Mouse (Mus musculus) thymus, adult 2 months (tissue): Measurements from ENCODE around the gene Slc24a3. TPM values are rescaled to one million over a fixed set of nuclear protein-coding genes. Genes with fewer than 3 reads are reported as not detected.

Experiments used
- DNase-seq: peaks from one replicate; pipeline ENCODE4 v3.0.0; 2021
- H3K27ac ChIP-seq: fragments of 200-500 bp; 2 replicates; pipeline ENCODE4 v1.5.1; 2012; ENCODE audit warnings: low read length, control low read depth; ENCODE audit not compliant: control insufficient read depth, insufficient read depth
- H3K27me3 ChIP-seq: fragments of 200-500 bp; 2 replicates; pipeline ENCODE4 v1.6.1; 2012; ENCODE audit warnings: mild to moderate bottlenecking, low read length, moderate library complexity, mixed read lengths; ENCODE audit not compliant: control insufficient read depth, insufficient read depth
- H3K36me3 ChIP-seq: fragments of 200-500 bp; 2 replicates; pipeline ENCODE4 v1.6.1; 2012; ENCODE audit warnings: mild to moderate bottlenecking, low read length, moderate library complexity; ENCODE audit not compliant: control insufficient read depth, insufficient read depth
- H3K4me1 ChIP-seq: fragments of 200-500 bp; replicated peaks from 2 replicates; pipeline ENCODE4 v1.6.1; 2012; ENCODE audit warnings: low read length; ENCODE audit not compliant: control insufficient read depth, insufficient read depth
- H3K4me3 ChIP-seq: fragments of 200-500 bp; 2 replicates; pipeline ENCODE4 v1.5.1; 2012; ENCODE audit warnings: mild to moderate bottlenecking, low read length, control low read depth, moderate library complexity; ENCODE audit not compliant: control insufficient read depth, insufficient read depth
- CTCF ChIP-seq: fragments of 200-500 bp; IDR thresholded peaks from 2 replicates; pipeline ENCODE4 v1.5.1; 2012; ENCODE audit warnings: mild to moderate bottlenecking, control low read depth, low read length, moderate library complexity, borderline replicate concordance; ENCODE audit not compliant: control insufficient read depth, poor library complexity, insufficient read depth; ENCODE audit errors: extremely low read depth
- POLR2A ChIP-seq: fragments of 200-500 bp; IDR thresholded peaks from 2 replicates; pipeline ENCODE4 v1.6.1; 2012; ENCODE audit warnings: mild to moderate bottlenecking, low read length, control low read depth, moderate library complexity; ENCODE audit not compliant: control insufficient read depth, poor library complexity, insufficient read depth; ENCODE audit errors: extremely low read depth
- WGBS: fragments of 180-500 bp; shearing (Covaris S2); methylation state at CpG from one replicate; pipeline ENCODE4 v1.1.7; 2018; 5-methylcytosine and 5-hydroxymethylcytosine counted together
- polyA plus RNA-seq: library from polyadenylated mRNA; depleted of rRNA; stranded (reverse); fragments of >200 nt; gene quantifications from 2 replicates; pipeline ENCODE4 v1.2.3, GENCODE M21; 2012

The Slc24a3 gene
- polyA plus RNA-seq, 1 experiment: 2.7 TPM

DNA sequence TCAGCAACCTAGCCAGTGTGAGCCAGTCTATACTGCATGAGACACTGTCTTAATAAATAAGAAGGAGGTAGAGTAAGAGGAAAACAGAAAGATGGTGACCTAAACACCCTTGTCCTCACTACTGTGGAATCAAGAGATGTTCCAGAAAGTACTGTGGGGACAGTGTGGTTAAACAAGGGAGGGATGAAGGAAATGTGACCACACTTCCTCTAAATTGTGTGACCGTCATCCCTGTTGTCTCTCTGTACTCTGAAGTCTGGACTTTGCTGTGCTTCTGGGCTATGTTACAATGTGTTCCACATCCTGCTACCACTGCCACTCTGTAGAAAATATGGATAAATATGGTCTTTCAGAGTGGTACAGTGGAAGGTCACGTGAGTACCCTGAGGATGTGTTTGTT lies 399.4 kb downstream of the Slc24a3 start:
- 79% methylated on average over 2 of the region's 2 CpGs for WGBS
- H3K36me3 ChIP-seq: no peaks in the 10 kb centered on the region
- DNase-seq: no peak
- TF ChIP-seq POLR2A (no peak), CTCF (no peak)
- no peak overlapping the region for H3K4me3 ChIP-seq
- H3K27me3 ChIP-seq: no peaks in the 10 kb centered on the region
- H3K27ac ChIP-seq: no peak overlapping the region
- no peaks in the 10 kb centered on the region for H3K4me1 ChIP-seq

DNA sequence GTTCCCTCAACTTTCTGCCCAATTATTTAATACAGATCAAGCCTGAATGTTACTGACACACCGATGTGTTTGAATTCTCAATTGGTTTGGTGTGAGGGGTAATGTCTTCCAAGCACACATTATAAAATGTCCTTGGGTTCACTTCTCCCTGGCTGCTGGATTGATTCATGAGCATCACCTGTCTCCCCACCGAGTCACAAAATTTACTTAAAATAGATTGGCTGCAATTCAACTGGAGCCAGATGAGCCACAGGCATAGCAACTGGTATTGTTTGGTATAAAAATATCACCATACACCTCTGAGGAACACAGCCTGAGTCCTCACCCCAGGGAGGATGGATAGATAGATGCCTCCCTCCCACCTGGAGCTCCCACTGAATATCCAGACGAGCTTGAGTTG lies 404.4 kb downstream of the Slc24a3 start:
- Histone ChIP-seq H3K4me1 (no peaks in the 10 kb centered on the region), H3K36me3 (no peaks in the 10 kb centered on the region), H3K27ac (no peak overlapping the region), H3K4me3 (no peak overlapping the region), H3K27me3 (no peaks in the 10 kb centered on the region)
- no peak for DNase-seq
- TF ChIP-seq CTCF (no peak), POLR2A (no peak)
- 76% methylated on average over 3 of the region's 3 CpGs for WGBS

DNA sequence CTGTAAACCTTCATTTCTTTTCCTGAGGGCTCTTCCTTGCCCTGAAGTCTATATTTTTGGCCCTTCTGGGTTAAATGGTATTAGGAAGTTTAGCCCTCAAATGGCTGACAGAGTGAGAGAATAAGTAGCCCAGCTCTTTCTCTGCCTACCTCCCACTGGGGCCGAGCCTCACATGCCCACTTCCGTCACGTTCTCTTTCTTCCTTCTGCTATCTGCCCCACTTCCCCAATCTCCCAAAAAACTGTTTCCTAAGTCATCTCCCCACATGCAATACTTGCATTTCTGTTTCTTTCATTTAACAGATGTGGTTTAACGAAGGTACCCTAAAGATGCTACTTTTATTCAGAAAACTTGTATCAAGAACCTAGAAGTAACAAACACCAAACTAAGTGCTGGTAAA lies 406.6 kb downstream of the Slc24a3 start:
- H3K4me3 ChIP-seq: no peak overlapping the region
- no peaks in the 10 kb centered on the region for H3K4me1 ChIP-seq
- no peak overlapping the region for H3K27ac ChIP-seq
- TF ChIP-seq CTCF (no peak), POLR2A (no peak)
- no peaks in the 10 kb centered on the region for H3K36me3 ChIP-seq
- no peaks in the 10 kb centered on the region for H3K27me3 ChIP-seq
- no peak for DNase-seq
- WGBS: 48% methylated on average over 4 of the region's 4 CpGs

DNA sequence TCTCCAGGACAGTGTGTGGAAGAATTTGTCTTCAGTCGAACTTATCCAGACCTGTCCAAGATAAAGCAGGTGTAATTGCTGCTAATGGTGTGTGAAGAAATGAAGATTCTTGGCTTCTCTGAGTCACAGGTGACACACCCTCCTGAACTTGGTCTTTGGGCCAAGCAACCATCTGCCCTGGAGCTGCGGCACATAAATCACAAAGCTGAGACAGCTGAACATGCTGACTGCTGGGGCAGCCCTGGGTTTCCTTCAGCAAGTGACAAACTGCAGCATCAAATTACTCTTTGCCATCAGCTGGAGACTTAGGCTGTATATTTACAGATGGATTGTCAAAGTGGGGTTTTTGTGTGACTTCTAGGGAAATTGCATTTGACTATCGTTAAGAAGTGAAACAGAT lies 415.5 kb downstream of the Slc24a3 start:
- no peak overlapping the region for H3K4me3 ChIP-seq
- no peak for DNase-seq
- WGBS: 85% methylated on average over 3 of the region's 3 CpGs
- H3K27ac ChIP-seq: no peak overlapping the region
- no peaks in the 10 kb centered on the region for H3K4me1 ChIP-seq
- no peak for TF ChIP-seq POLR2A
- TF ChIP-seq CTCF: no peak
- no peaks in the 10 kb centered on the region for H3K36me3 ChIP-seq
- no peaks in the 10 kb centered on the region for H3K27me3 ChIP-seq

DNA sequence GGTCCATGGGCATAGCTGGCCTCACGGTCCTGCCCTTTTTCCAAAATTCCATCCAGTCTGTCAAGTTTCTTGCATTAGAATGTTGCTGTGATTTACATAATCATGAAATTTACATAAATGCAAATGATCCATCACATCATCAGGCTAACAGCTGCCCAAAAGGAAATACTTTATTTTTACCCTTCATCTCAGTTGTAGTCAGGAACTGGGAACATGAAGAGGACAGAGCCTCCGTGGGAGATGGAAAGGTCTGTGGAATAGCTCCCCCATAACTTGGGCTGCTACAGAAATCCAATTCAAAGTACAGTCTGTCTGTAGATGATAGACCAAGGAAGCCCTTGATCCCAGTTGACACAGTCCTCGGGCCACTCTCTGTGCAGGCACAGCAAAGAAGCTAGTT lies 417.9 kb downstream of the Slc24a3 start:
- H3K36me3 ChIP-seq: no peaks in the 10 kb centered on the region
- no peak for DNase-seq
- H3K4me1 ChIP-seq: no peaks in the 10 kb centered on the region
- no peak overlapping the region for H3K27ac ChIP-seq
- no peaks in the 10 kb centered on the region for H3K27me3 ChIP-seq
- TF ChIP-seq POLR2A: no peak
- TF ChIP-seq CTCF: no peak
- 94% methylated on average over 3 of the region's 3 CpGs for WGBS
- no peak overlapping the region for H3K4me3 ChIP-seq

DNA sequence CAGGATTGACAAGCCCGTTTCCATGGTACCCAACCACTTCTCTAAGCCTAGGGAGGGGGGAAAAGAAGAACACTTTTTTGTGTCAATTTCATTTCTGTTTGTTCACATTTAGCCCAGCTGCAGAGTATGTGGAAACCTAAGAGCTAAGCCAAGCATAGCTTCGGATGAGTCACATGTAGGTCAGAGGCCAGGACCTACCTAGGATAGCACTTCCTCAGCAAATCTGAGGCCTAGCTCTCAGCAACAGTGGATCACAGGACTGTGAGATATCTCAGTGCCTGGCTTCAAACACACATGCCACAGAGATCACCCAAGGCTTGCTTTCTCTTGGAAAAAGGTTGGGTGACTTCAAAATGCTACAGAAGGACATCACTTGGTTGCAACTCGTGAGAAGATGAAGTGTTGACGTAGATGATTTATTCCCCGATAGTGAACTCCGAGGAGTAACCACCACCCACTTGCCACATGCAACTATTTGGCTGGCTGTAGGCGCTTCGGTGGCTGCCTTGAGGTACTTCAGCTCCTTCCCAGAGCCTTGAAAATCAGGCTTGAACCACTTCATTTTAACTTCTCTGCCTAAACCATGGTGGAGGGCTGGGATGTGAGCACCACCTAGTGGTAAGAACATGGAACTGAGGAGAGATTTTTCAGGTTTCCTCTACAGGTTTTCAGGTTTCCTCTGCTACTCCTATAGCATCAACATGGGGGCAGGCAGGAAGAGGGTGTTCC lies 420.6 kb downstream of the Slc24a3 start:
- WGBS: 73% methylated on average over 8 of the region's 8 CpGs
- TF ChIP-seq POLR2A (no peak), CTCF (no peak)
- Histone ChIP-seq H3K27ac (no peak overlapping the region), H3K4me1 (no peaks in the 10 kb centered on the region), H3K27me3 (no peaks in the 10 kb centered on the region), H3K36me3 (no peaks in the 10 kb centered on the region), H3K4me3 (no peak overlapping the region)
- peak; percentile 9 for DNase-seq

DNA sequence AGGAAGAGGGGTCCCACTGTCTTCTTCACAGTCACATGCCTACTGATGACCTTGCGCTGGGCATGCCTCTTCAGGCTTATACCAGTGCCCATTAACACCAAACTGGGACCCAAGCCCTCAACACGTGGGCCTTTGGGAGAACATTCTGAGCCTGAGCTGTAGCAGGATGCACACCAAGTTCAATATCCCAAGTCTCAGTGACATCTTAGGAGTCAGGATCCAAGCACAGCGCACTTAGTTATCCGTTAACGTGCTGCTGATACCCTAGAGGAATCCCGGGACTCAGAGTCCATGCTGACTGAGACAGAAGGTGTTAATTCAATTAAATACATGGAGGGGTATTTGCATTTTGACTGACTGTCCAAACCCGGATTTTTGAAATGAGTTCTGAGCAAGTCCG lies 424.3 kb downstream of the Slc24a3 start:
- WGBS: 94% methylated on average over 8 of the region's 8 CpGs
- no peaks in the 10 kb centered on the region for H3K27me3 ChIP-seq
- no peak overlapping the region for H3K27ac ChIP-seq
- no peak for DNase-seq
- H3K4me3 ChIP-seq: no peak overlapping the region
- no peaks in the 10 kb centered on the region for H3K36me3 ChIP-seq
- TF ChIP-seq POLR2A (no peak), CTCF (no peak)
- no peaks in the 10 kb centered on the region for H3K4me1 ChIP-seq
